In the genomic region with DNA sequence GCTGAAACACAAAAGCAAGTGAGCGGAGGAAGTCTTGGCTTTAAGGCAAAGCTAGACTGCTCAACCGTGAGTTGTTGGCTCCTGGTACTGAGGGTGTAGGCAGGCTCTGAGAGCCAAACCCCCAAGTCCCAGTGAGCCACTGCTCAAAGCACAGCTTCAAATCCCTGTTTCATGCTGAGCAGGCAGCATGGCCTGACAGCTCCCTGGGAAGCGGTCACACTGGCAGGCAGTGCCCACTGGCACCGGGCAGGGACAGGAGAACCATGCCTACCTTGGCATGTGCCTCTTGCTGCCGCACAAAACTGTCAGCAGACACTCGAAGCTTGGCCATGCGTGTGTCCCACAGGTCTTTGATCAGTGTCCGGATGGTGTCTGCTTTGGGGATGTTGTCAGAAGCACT, we compare ENCODE assay signal across 16 mouse cellular contexts. TPM values are rescaled to one million over a fixed set of nuclear protein-coding genes. Genes with fewer than 3 reads are reported as not detected.
DNase-seq lines count a peak whose midpoint lies in the region; TF ChIP-seq lines count a peak whose summit lies in the region.
"Had no signal": no experiment of that assay in that cellular context is flagged by ENCODE, and none has a peak within 500 bp of the region (broad histone marks: within the 10 kb centered on the region; RNA-seq: fewer than 3 reads in every experiment).

No protein-coding gene starts in this region.

- peak; percentile 34 for DNase-seq in cerebellum, adult 11-12 months
- no peak for DNase-seq in cerebellum, adult 9-10 months
- DNase-seq in heart, adult 18-20 months = peak; percentile 64 to 84
- DNase-seq in heart, postnatal 25 days (ENCODE audit: low spot score) = no peak
- DNase-seq in layer of hippocampus, adult 2 months (ENCODE audit: low spot score in 2 of 2) = no peak
- no peak for DNase-seq in layer of hippocampus, adult 8-10 months (ENCODE audit: low spot score in 2 of 2)
- DNase-seq in heart, adult 9 months (ENCODE audit: low spot score in 2 of 2) = peak; percentile 68 to 72
- DNase-seq in B cell, adult 2 months = no peak
- DNase-seq: kidney, adult 11 months; lung, adult 2 months; lung, postnatal 4 days; thymus, adult 18-20 months had no signal

- H3K27ac ChIP-seq in layer of hippocampus, adult 2 months = peak overlapping the region; percentile 90
- H3K27ac ChIP-seq: embryonic facial prominence, embryonic 10.5 days; hindbrain, embryonic 10.5 days; limb, embryonic 15.5 days had no signal

- TF ChIP-seq CTCF in layer of hippocampus, adult 2 months (conservative IDR thresholded peaks at IDR 0.05) = no peak

- intact Hi-C loops in heart, postnatal 25 days (cut with DNase I) = no loop called here

- no peak overlapping the region for H3K4me3 ChIP-seq in layer of hippocampus, adult 2 months
- H3K4me3 ChIP-seq: embryonic facial prominence, embryonic 10.5 days; erythroblast, embryonic 14.5 days; hindbrain, embryonic 10.5 days; limb, embryonic 15.5 days had no signal

RNA-seq across cellular contexts. Expression of gene Gins2, which starts 7.3 kb away (rescaled TPM):
- total RNA-seq in heart, adult 18-20 months (2021) = 1 to 10 TPM in 1 of 2 experiments, under 1 TPM in 1; 0.98 to 1.8 TPM
- 1 to 10 TPM; 1.2 to 1.5 TPM for total RNA-seq in heart, postnatal 25 days (2021)
- 1 to 10 TPM; 5.2 to 6.2 TPM for total RNA-seq in layer of hippocampus, adult 2 months (2021)
- total RNA-seq in layer of hippocampus, adult 8-10 months (2022) = 1 to 10 TPM; 2.4 to 4.8 (median 2.8) TPM

Comparison
In these comparisons a context has a peak if more than half of its experiments do, and no peak if none do; other contexts are left out.
1. DNase-seq: peak in cerebellum, adult 11-12 months (single experiment), heart, adult 18-20 months (2 of 2) and heart, adult 9 months (2 of 2); none in cerebellum, adult 9-10 months (single experiment), heart, postnatal 25 days (single experiment), layer of hippocampus, adult 2 months (0 of 2), layer of hippocampus, adult 8-10 months (0 of 2) and B cell, adult 2 months (0 of 2).